Mouse (Mus musculus) large intestine, adult 2 months (tissue): ENCODE results near the gene Tubb5. TPM values are rescaled to one million over a fixed set of nuclear protein-coding genes. Genes with fewer than 3 reads are reported as not detected.
"Not testable (repeated sequence)": the region's sequence is repeated elsewhere in the genome, so short reads cannot be mapped to it uniquely, and the experiment has no call there.

Source experiments
- DNase-seq: peaks from one replicate; pipeline ENCODE4 v3.0.0-alpha.2; 2012; ENCODE audit warnings: low read depth, low spot score
- WGBS: fragments of 180-500 bp; shearing (Covaris S2); methylation state at CpG from one replicate; pipeline ENCODE4 v1.1.7; 2018; 5-methylcytosine and 5-hydroxymethylcytosine counted together
- polyA plus RNA-seq: library from polyadenylated mRNA; depleted of rRNA; stranded (reverse); fragments of >200 nt; gene quantifications from 2 replicates; pipeline ENCODE4 v1.2.3, GENCODE M21; 2012

Gene Tubb5
- polyA plus RNA-seq, 1 experiment: 306 TPM

GRCm38 (mm10) chr17:35861198-35861857 lies 23.2 kb upstream of the Tubb5 start, which contains the start of gene Nrm:
Nrm (plus strand) TSS chr17:35861318.
- no peak for DNase-seq
- 1% methylated on average over 47 of the region's 47 CpGs for WGBS

- DNase-seq: no peak
- 3% methylated on average over 12 of the region's 12 CpGs for WGBS
Measured at GRCm38 (mm10) chr17:35860831-35861197, 22.7 kb upstream of the Tubb5 start.

GRCm38 (mm10) chr17:35859835-35860234 lies 21.7 kb upstream of the Tubb5 start:
- 76% methylated on average over 2 of the region's 2 CpGs for WGBS
- DNase-seq: no peak

DNA sequence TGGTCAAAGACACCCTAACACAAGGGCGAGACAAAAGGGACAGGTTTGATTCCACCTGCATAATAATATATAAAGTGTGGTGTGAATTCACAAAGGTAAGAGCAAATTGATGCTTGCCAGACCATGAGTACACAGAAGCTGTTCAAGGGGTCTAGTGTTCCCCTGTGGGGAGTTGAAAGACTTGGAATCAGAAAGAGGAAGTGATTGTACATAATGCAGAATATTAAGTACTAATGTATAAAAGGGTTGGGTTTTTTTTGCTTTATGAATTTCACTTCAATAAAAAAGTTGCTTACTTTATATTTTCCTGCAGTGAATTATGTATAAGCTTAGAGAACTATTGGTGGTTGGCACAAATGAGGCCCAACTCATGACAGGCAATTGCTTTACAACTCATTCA lies 21.3 kb upstream of the Tubb5 start:
- WGBS: 98% methylated on average over 1 of the region's 1 CpGs
- DNase-seq: no peak

DNA sequence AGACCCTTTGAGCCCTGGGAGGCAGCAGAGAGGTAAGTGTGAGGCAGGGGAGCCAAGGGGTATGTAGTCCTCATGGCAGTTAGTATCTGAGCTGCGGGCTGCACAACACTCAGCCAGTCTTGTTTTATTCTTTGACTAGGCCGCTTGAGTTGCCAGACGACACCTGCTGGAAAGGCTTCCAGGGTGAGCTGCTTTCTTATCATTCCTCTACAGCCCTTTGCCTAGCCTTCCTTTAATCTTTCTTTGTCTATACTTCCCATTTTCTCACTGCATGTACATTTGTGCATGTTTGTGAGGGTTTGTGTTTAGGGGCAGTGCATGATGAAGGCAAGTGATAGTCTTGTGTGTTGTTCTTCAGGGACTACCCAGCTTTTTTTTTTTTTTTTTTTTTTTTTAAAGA lies 12.9 kb upstream of the Tubb5 start:
- 97% methylated on average over 3 of the region's 3 CpGs for WGBS
- DNase-seq: no peak

DNA sequence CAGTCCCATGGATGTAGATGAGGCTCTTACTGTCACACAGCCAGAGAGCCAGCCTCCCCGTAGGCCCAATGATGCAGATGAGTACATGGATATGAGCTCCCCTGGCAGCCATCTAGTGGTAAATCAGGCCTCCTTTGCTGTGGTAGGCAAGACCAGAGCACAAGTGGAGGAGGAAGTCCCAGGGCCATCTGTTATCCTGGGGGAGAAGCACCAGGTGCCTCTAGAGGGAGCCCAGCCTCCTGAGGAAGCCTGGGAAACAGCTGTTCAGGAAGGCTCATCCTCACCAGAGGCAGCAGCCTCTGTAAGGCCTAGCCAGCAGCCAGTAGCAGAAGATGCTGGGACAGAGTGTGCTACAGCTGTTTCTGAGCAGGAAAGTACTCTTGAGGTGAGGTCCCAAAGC lies 10.0 kb upstream of the Tubb5 start:
- WGBS: 31% methylated on average over 1 of the region's 1 CpGs
- no peak for DNase-seq

DNA sequence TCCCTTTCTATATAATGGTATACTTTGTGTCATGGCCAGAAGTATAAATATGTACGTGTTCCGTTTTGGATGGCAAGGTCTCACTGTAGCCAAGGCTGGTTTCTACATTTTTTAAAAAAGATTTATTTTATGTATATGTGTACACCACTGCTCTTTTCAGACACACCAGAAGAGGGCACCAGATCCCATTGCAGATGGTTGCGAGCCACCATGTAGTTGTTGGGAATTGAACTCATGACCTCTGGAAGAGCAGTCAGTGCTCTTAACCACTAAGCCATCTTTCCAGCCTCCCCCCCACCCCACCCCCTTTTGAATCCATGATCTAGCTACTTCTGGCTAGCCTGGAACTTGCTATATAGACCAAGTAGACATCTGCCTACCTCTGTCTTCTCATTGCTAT lies 5.4 kb upstream of the Tubb5 start:
- DNase-seq: no peak

GRCm38 (mm10) chr17:35842006-35842405 lies 3.9 kb upstream of the Tubb5 start:
- DNase-seq: no peak
- WGBS: 14% methylated on average over 11 of the region's 11 CpGs

More for the DNA sequence above, 5.4 kb upstream of the Tubb5 start:
- 94% methylated on average over 3 of the region's 3 CpGs for WGBS

GRCm38 (mm10) chr17:35841076-35841950 lies 3.2 kb upstream of the Tubb5 start, which contains the start of gene Mdc1:
Mdc1 (plus strand) TSS chr17:35841515.
- under 1% methylated on average over 59 of the region's 59 CpGs for WGBS
- DNase-seq: peak; percentile 97

- no peak for DNase-seq
- WGBS: 44% methylated on average over 14 of the region's 14 CpGs
Measured at GRCm38 (mm10) chr17:35840561-35840960, 2.5 kb upstream of the Tubb5 start.

- 54% methylated on average over 3 of the region's 3 CpGs for WGBS
Measured at GRCm38 (mm10) chr17:35839002-35839401, 896 bp upstream of the Tubb5 start.

DNA sequence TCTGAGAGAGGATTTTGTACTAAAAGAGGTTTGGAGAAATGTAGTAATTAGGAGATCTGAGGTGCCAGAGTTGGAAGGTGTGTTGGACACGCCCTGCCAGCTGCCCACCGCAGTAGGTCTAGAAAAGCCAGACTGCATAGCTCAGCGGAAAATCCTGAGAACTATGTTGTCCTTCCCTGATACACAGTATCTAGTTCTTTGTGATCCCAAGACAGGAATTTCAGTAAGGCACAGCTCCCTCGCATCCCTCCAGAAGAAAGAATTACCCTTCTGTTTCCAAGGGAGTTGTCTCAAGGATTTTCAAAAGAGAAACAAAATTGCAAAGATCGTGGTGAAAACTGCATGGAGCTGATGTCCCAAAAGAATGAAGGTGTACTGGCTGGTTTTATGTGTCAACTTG lies 464 bp upstream of the Tubb5 start:
- WGBS: 4% methylated on average over 5 of the region's 5 CpGs
- DNase-seq: no peak

More at GRCm38 (mm10) chr17:35839002-35839401, 896 bp upstream of the Tubb5 start:
- DNase-seq: not testable (repeated sequence)

DNA sequence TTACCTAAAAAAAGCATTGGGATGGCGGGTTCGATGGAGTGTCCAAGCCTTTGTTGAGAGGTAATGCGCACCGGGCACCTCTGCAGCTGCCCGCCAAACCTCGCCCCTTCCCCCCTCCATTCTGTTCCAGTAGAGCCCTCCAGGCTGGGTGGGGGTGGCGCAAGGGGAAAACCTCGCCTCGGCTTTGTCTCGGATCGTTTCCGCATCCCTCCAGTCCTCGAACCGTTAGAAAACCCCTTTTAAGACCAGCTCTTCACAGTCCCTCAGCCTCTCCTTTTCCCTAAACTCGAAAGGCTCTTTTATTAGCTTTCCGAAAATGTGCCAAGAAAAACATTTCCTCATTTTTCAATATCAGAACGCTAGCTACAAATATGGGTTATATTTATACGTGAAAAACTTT lies 619 bp downstream of the Tubb5 start:
- under 1% methylated on average over 18 of the region's 18 CpGs for WGBS
- DNase-seq: no peak

GRCm38 (mm10) chr17:35836991-35837422 lies 1.1 kb downstream of the Tubb5 start:
- no peak for DNase-seq

GRCm38 (mm10) chr17:35836178-35836965 lies 1.7 kb downstream of the Tubb5 start:
- peak; percentile 81 for DNase-seq
- 4% methylated on average over 24 of the region's 24 CpGs for WGBS

More at GRCm38 (mm10) chr17:35836991-35837422, 1.1 kb downstream of the Tubb5 start:
- 0% methylated on average over 25 of the region's 25 CpGs for WGBS

DNA sequence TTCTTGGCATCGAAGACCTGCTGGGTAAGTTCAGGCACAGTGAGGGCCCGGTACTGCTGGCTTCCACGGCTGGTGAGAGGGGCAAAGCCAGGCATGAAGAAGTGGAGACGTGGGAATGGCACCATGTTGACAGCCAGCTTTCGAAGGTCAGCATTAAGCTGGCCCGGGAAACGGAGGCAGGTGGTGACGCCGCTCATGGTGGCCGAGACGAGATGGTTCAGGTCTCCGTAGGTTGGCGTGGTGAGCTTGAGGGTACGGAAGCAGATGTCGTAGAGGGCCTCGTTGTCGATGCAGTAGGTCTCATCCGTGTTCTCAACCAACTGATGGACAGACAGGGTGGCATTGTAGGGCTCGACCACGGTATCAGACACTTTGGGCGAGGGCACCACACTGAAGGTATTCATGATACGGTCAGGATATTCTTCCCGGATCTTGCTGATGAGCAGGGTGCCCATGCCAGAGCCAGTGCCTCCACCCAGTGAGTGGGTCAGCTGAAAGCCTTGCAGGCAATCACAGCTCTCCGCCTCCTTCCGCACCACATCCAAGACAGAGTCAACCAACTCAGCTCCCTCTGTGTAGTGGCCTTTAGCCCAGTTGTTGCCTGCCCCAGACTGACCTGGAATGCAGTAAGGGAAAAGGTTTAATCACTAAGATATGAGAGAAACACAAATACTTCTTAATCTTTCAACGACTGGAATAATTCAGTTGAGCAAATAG lies 2.5 kb downstream of the Tubb5 start:
- DNase-seq: no peak
- WGBS: 55% methylated on average over 26 of the region's 26 CpGs

DNA sequence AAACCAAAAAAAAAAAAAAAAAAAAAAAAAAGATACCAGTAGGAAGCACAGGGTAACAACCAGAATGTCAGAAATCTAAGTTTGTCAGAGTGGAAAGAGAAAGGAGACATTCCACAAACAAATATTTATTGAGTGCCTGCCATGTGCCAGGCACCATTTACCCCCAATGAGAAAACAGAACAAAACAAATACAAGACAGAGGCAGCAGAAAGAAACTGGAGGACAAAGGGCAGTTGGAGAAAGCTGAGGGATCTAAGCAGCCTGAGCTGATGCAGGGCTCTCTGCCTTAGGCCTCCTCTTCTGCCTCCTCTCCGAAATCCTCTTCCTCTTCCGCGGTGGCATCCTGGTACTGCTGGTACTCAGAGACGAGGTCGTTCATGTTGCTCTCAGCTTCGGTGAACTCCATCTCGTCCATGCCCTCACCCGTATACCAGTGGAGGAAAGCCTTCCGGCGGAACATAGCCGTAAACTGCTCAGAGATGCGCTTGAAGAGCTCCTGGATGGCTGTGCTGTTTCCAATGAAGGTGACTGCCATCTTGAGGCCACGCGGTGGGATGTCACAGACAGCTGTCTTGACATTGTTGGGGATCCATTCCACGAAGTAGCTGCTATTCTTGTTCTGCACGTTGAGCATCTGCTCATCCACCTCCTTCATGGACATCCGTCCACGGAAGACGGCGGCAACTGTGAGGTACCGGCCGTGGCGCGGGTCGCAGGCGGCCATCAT lies 3.2 kb downstream of the Tubb5 start:
- WGBS: 52% methylated on average over 26 of the region's 26 CpGs
- DNase-seq: no peak

- 62% methylated on average over 5 of the region's 5 CpGs for WGBS
- no peak for DNase-seq
Measured at GRCm38 (mm10) chr17:35833894-35834293, 4.2 kb downstream of the Tubb5 start.
